Mouse (Mus musculus): ENCODE data around the gene Timm8a2. TPM values are rescaled to one million over a fixed set of nuclear protein-coding genes. Genes with fewer than 3 reads are reported as not detected.

Gene Timm8a2
- total and polyA plus RNA-seq, 3 experiments, result 0.18 TPM; not detected in 2

- TF ChIP-seq NRF1 (IDR thresholded peaks at IDR 0.05; ENCODE audit: insufficient read depth, low read depth, low read length, poor library complexity, severe bottlenecking), result no peak
- TF ChIP-seq CTCF (IDR thresholded peaks at IDR 0.05 in 2 of 3, conservative IDR thresholded peaks at IDR 0.05 in 1 of 3; ENCODE audit: control insufficient read depth in 1 of 3, insufficient read depth in 1 of 3, low read depth in 2 of 3, low read length in 3 of 3, poor library complexity in 1 of 3, severe bottlenecking in 1 of 3), result no peak
- TF ChIP-seq ZMIZ1 (IDR thresholded peaks at IDR 0.05; ENCODE audit: low read depth, low read length), result no peak
- TF ChIP-seq MAX (IDR thresholded peaks at IDR 0.05; ENCODE audit: low read length), result no peak
- no peak for TF ChIP-seq KAT2A (conservative IDR thresholded peaks at IDR 0.05; ENCODE audit: low read depth, low read length)
- no peak for TF ChIP-seq POLR2AphosphoS5 (IDR thresholded peaks at IDR 0.05; ENCODE audit: borderline replicate concordance, low read depth, low read length)
- TF ChIP-seq JUND (IDR thresholded peaks at IDR 0.05; ENCODE audit: low read depth, low read length), result no peak
- no peak for TF ChIP-seq MAFK (IDR thresholded peaks at IDR 0.05; ENCODE audit: borderline replicate concordance, low read depth, low read length)
- TF ChIP-seq SMC3 (IDR thresholded peaks at IDR 0.05; ENCODE audit: low read depth, low read length), result no peak
- no peak for TF ChIP-seq ZC3H11A (IDR thresholded peaks at IDR 0.05; ENCODE audit: low read depth, low read length)
- TF ChIP-seq POLR2A (IDR thresholded peaks at IDR 0.05; ENCODE audit: control insufficient read depth in 1 of 2, insufficient read depth in 1 of 2, low read depth in 1 of 2, low read length in 2 of 2, poor library complexity in 1 of 2), result no peak
- no peak for TF ChIP-seq POLR2AphosphoS2 (IDR thresholded peaks at IDR 0.05; ENCODE audit: low read length)
- TF ChIP-seq ZKSCAN1 (IDR thresholded peaks at IDR 0.05; ENCODE audit: low read depth, low read length), result no peak
- TF ChIP-seq ZNF384 (IDR thresholded peaks at IDR 0.05; ENCODE audit: low read depth, low read length), result no peak
- no peak for TF ChIP-seq USF2 (IDR thresholded peaks at IDR 0.05; ENCODE audit: borderline replicate concordance in 1 of 2, insufficient read depth in 1 of 2, low read depth in 1 of 2, low read length in 2 of 2)
- TF ChIP-seq USF1 (IDR thresholded peaks at IDR 0.05; ENCODE audit: low read depth, low read length), result no peak
- TF ChIP-seq BHLHE40 (IDR thresholded peaks at IDR 0.05; ENCODE audit: borderline replicate concordance, low read depth, low read length), result no peak
- TF ChIP-seq TAL1 (IDR thresholded peaks at IDR 0.05; ENCODE audit: low read length), result peak; percentile 67
- no peak for TF ChIP-seq UBTF (IDR thresholded peaks at IDR 0.05; ENCODE audit: borderline replicate concordance, insufficient read depth, low read depth, low read length)
Measured at GRCm38 (mm10) chr14:121985477-121985876, 49.0 kb upstream of the Timm8a2 start (continued).

- no peak overlapping the region for H3K27ac ChIP-seq (ENCODE audit: control insufficient read depth, low read depth, low read length)
- no peak for TF ChIP-seq SIN3A (IDR thresholded peaks at IDR 0.05; ENCODE audit: low read length)
- no peak for TF ChIP-seq RCOR1 (IDR thresholded peaks at IDR 0.05; ENCODE audit: low read depth, low read length)
- no peak for TF ChIP-seq UBTF (IDR thresholded peaks at IDR 0.05; ENCODE audit: borderline replicate concordance, insufficient read depth, low read depth, low read length)
- TF ChIP-seq JUND (IDR thresholded peaks at IDR 0.05; ENCODE audit: low read depth, low read length), result no peak
- TF ChIP-seq USF2 (IDR thresholded peaks at IDR 0.05; ENCODE audit: borderline replicate concordance in 1 of 2, insufficient read depth in 1 of 2, low read depth in 1 of 2, low read length in 2 of 2), result no peak
- TF ChIP-seq TAL1 (IDR thresholded peaks at IDR 0.05; ENCODE audit: low read length), result no peak
- TF ChIP-seq MAZ (IDR thresholded peaks at IDR 0.05; ENCODE audit: low read depth, low read length), result no peak
- no peak for TF ChIP-seq NRF1 (IDR thresholded peaks at IDR 0.05; ENCODE audit: insufficient read depth, low read depth, low read length, poor library complexity, severe bottlenecking)
- H3K27me3 ChIP-seq (ENCODE audit: control insufficient read depth in 1 of 2, insufficient read depth in 2 of 2, low read length in 2 of 2), result no peaks in the 10 kb centered on the region
- DNase-seq (ENCODE audit: low read depth, low spot score), result no peak
- H3K36me3 ChIP-seq (ENCODE audit: control insufficient read depth in 1 of 2, insufficient read depth in 2 of 2, low read length in 2 of 2), result peaks cover 0 to 18% of the 10 kb centered on the region in 2 experiments; a peak in 2 of 4 replicates
- peaks cover 8 to 12% of the 10 kb centered on the region in 2 experiments for H3K4me1 ChIP-seq (ENCODE audit: control insufficient read depth in 1 of 2, insufficient read depth in 2 of 2, low read length in 2 of 2)
- no peaks in the 10 kb centered on the region for H3K9me3 ChIP-seq (replicated peaks; ENCODE audit: insufficient read depth, low read length)
- H3K4me3 ChIP-seq (ENCODE audit: control insufficient read depth in 1 of 2, insufficient read depth in 1 of 2, low read depth in 2 of 2, low read length in 2 of 2), result no peak overlapping the region
- H3K79me2 ChIP-seq (ENCODE audit: control insufficient read depth, insufficient read depth, low read length, poor library complexity), result no peaks in the 10 kb centered on the region
- H3K9ac ChIP-seq (ENCODE audit: control insufficient read depth, low read depth, low read length, poor library complexity, severe bottlenecking), result no peak overlapping the region
Measured at GRCm38 (mm10) chr14:121986028-121986427, 48.4 kb upstream of the Timm8a2 start.

Data from MEL (cell line).